Mouse (Mus musculus) stomach, postnatal 0 days (tissue): Measurements from ENCODE around the gene Zfp335.

Experiments
- CTCF ChIP-seq: IDR thresholded peaks from 2 replicates; pipeline ENCODE4 v1.5.1; 2016; ENCODE audit warnings: antibody characterized with exemption, low read depth, mild to moderate bottlenecking, moderate library complexity
- EP300 ChIP-seq: optimal IDR thresholded peaks from 2 replicates; pipeline ENCODE3; 2016; ENCODE audit warnings: antibody characterized with exemption

- no peak for TF ChIP-seq CTCF
- TF ChIP-seq EP300, result no peak
These were observed 22.0 kb upstream of the Zfp335 start for GRCm38 (mm10) chr2:164933534-164933933.
